Mouse (Mus musculus) hindbrain, embryonic 15.5 days (tissue): ENCODE data around the gene Setx. TPM values are rescaled to one million over a fixed set of nuclear protein-coding genes. Genes with fewer than 3 reads are reported as not detected.

Source experiments
- ATAC-seq: fragments of 200-750 bp; cut with Nextera tagmentation; 2 replicates; pipeline ENCODE4 v1.8.0; 2017; ENCODE audit warnings: low read depth, moderate number of reproducible peaks, moderate TSS enrichment; ENCODE audit not compliant: low FRiP score
- H3K27ac ChIP-seq: fragments of 300-500 bp; sonication (generic); replicated peaks from 2 replicates; pipeline ENCODE4 v1.5.1; 2015; ENCODE audit warnings: mild to moderate bottlenecking, inconsistent platforms
- H3K27me3 ChIP-seq: fragments of 300-500 bp; sonication (generic); 2 replicates; pipeline ENCODE4 v1.6.1; 2015; ENCODE audit warnings: control low read depth, inconsistent platforms
- H3K36me3 ChIP-seq: fragments of 300-500 bp; sonication (generic); 2 replicates; pipeline ENCODE4 v1.6.1; 2015; ENCODE audit warnings: control low read depth, inconsistent platforms
- H3K4me1 ChIP-seq: fragments of 300-500 bp; sonication (generic); replicated peaks from 2 replicates; pipeline ENCODE4 v1.6.1; 2015; ENCODE audit warnings: control low read depth, inconsistent platforms
- H3K4me2 ChIP-seq: fragments of 300-500 bp; sonication (generic); 2 replicates; pipeline ENCODE4 v1.6.1; 2015; ENCODE audit warnings: moderate library complexity, mild to moderate bottlenecking, inconsistent platforms
- H3K4me3 ChIP-seq: fragments of 300-500 bp; sonication (generic); 2 replicates; pipeline ENCODE4 v1.5.1; 2015; ENCODE audit warnings: mild to moderate bottlenecking, inconsistent platforms
- H3K9ac ChIP-seq: fragments of 300-500 bp; sonication (generic); 2 replicates; pipeline ENCODE4 v1.6.1; 2015; ENCODE audit warnings: inconsistent platforms
- H3K9me3 ChIP-seq: fragments of 300-500 bp; sonication (generic); 2 replicates; pipeline ENCODE4 v1.6.1; 2016; ENCODE audit warnings: control low read depth, inconsistent platforms
- WGBS: fragments of 180-500 bp; shearing (Covaris S2); methylation state at CpG from one replicate; pipeline ENCODE4 v1.1.7; 2015; 5-methylcytosine and 5-hydroxymethylcytosine counted together
- polyA plus RNA-seq: library from polyadenylated mRNA; unstranded; fragments of >200 nt; fragmentation: Nextera tagmentation; extraction: Ambion mirVana; gene quantifications from 2 replicates; pipeline ENCODE4 v1.2.1, GENCODE M21; 2015

The Setx gene
- polyA plus RNA-seq, 1 experiment from 2014 or later: 9.2 TPM

DNA sequence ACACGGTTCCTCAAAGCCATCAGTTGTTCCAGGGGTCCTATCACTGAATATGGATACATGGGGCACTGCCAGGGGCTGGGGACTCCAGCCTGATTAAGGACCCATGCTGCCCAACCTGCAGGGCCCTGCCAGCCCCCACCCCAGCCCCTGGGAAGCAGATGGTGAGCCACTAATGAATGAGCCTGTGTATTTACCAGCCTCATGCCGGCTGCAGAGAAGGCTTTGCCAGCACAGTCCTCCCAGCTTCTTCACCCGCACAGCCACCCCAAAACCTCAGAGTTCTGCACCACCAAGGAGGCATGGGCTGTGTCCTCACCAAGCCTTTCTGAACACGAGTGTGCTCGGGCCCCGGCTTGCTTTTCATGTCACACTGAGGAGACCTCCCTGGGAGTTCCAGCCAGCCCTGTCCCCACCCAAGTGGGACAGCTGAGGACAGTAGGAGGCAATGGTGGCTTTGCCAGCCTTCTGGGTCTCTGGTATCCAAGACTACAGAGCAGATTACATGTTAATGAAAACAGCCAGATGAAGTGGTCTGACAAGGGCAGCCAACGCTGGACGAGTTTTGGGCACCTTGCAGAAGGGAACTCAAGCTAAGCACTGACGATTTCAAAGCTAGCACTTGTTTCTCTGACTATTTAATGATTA lies 106.3 kb downstream of the Setx start:
- ATAC-seq: no peak
- Histone ChIP-seq H3K4me3 (no peak overlapping the region), H3K9ac (no peak overlapping the region), H3K36me3 (no peaks in the 10 kb centered on the region), H3K4me2 (no peak overlapping the region), H3K27ac (0 out of 2 replicates have a peak overlapping the region, but pooled peaks have one; percentile 28), H3K27me3 (no peaks in the 10 kb centered on the region), H3K4me1 (0 out of 2 replicates have a peak, but pooled peaks cover 5% of the 10 kb centered on the region), H3K9me3 (no peaks in the 10 kb centered on the region)
- 53% methylated on average over 9 of the region's 9 CpGs for WGBS

Other genes with a start within 250 kb of the Setx start
- 43.3 and 60.4 TPM in 2 replicates for gene Barhl1, start 207.5 kb upstream of the Setx start, polyA plus RNA-seq
- gene Cfap77, start 69.1 kb upstream of the Setx start, polyA plus RNA-seq: 0.78 and 1.5 TPM in 2 replicates
- 6.8 and 7.1 TPM in 2 replicates for gene Ttf1, start 63.9 kb upstream of the Setx start, polyA plus RNA-seq
- 3.9 and 5.5 TPM in 2 replicates for gene Ntng2, start 128.8 kb downstream of the Setx start, polyA plus RNA-seq
- gene Med27, start 222.6 kb downstream of the Setx start, polyA plus RNA-seq: 68.3 and 69.7 TPM in 2 replicates